Mouse (Mus musculus): ENCODE data around the gene Bcl11b. TPM values are rescaled to one million over a fixed set of nuclear protein-coding genes. Genes with fewer than 3 reads are reported as not detected.

Gene Bcl11b
- polyA plus RNA-seq (2012; rRNA removed), result 23.9 and 27.2 TPM in 2 replicates

DNA sequence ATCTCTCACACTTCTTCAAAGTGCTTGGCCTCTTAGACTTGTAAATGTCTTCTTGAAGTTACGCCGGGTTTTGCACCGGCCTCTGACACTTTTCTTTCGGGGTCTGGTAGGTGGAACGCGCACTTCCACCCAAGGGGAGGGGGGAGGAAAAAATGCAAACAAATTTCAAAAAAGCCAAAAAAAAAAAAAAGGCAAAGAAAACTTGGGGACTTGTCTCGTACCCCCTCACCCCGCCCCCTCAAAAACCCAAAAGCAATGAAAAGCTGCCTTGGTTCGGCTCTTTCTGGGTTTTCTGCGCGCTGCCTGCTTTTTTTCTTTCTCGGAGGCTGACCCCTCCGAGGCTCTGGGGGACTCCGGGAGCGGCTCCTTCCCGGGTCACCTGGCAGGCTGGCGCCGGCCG, at the start of gene Bcl11b:
TSS of gene Bcl11b (minus strand) at position 120 of the 400 bp plus-strand sequence.
- no peak for TF ChIP-seq POLR2A (IDR thresholded peaks at IDR 0.05; ENCODE audit: extremely low read depth, insufficient read depth, low read length)
- no peak for TF ChIP-seq CTCF (IDR thresholded peaks at IDR 0.05; ENCODE audit: extremely low read depth, insufficient read depth, low read length)
- Histone ChIP-seq H3K4me1 (ENCODE audit: control insufficient read depth, insufficient read depth, low read length) (peaks cover 4% of the 10 kb centered on the region; the same call in 1 of the 2 replicates), H3K27ac (ENCODE audit: insufficient read depth, low read length) (peak within 1 kb of the TSS; percentile 91)

DNA sequence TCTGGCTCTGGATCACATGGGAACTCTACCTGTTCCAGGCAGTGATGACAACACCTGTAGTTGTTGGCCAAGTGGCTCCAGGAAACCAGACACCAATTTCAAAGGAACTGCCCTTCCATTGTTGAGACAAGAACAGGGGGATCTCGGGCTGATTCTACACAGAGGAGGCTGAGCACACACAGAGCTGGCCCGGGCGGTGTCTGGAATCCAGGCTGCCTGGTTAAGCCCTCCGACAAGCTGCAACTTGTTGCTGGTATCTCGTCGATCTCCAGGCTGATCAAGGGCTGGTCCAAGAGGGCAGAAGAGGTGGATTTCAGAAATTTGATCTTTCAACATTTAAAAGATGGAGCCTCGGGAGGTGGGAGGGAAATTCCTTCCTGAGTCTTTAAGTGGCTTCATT, 47.6 kb upstream of the Bcl11b start:
- no peak overlapping the region for H3K4me3 ChIP-seq (ENCODE audit: insufficient read depth, low read length)
- H3K27ac ChIP-seq (ENCODE audit: insufficient read depth, low read length), result no peak overlapping the region
- no peak for TF ChIP-seq CTCF (IDR thresholded peaks at IDR 0.05; ENCODE audit: extremely low read depth, insufficient read depth, low read length)
- no peak for TF ChIP-seq POLR2A (IDR thresholded peaks at IDR 0.05; ENCODE audit: extremely low read depth, insufficient read depth, low read length)
- no peaks in the 10 kb centered on the region for H3K4me1 ChIP-seq (ENCODE audit: control insufficient read depth, insufficient read depth, low read length)

More for the DNA sequence above, at the start of gene Bcl11b:
- H3K4me3 ChIP-seq (ENCODE audit: insufficient read depth, low read length), result peak within 1 kb of the TSS; percentile 61

DNA sequence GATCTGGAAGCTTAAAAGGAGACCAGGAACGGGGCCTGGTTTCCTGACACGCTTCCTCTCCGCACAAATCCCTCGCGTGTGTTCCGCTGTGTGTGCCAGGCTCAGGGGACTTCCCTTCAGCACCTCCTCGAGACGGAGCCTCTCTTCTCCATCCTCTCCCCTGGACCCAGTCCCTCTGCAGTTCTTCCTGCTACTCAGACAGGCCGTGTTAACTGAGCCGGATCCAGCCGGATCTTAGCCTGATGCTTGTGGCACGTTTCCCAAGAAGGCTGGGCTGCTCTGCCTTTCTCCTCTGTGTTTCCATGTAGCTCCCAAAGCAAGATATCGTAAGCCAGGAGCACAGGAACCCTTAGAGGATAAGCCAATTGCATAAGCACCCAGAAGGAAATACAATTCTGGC, 46.2 kb upstream of the Bcl11b start:
- TF ChIP-seq POLR2A (IDR thresholded peaks at IDR 0.05; ENCODE audit: extremely low read depth, insufficient read depth, low read length), result no peak
- TF ChIP-seq CTCF (IDR thresholded peaks at IDR 0.05; ENCODE audit: extremely low read depth, insufficient read depth, low read length), result no peak
- Histone ChIP-seq H3K4me3 (ENCODE audit: insufficient read depth, low read length) (no peak overlapping the region), H3K27ac (ENCODE audit: insufficient read depth, low read length) (no peak overlapping the region), H3K4me1 (ENCODE audit: control insufficient read depth, insufficient read depth, low read length) (no peaks in the 10 kb centered on the region)

DNA sequence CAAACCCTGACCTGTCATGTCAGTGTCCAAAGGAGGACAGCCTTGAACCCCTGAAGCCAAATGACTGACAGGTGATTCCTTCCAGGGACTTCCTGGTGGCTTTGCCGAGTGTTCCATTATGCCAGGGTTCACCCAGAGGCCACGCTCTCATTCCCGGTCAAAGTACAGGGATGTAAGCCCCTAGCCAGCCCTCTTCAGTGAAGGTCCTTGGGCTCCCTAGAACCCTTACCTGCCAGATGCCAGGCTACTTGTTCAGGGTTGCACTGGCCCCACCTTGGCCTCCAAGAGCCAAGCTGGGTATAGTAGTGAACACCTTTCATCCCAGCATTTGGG, 38.8 kb upstream of the Bcl11b start:
- Histone ChIP-seq H3K4me3 (ENCODE audit: insufficient read depth, low read length) (no peak overlapping the region), H3K27ac (ENCODE audit: insufficient read depth, low read length) (no peak overlapping the region), H3K4me1 (ENCODE audit: control insufficient read depth, insufficient read depth, low read length) (no peaks in the 10 kb centered on the region)
- TF ChIP-seq CTCF (IDR thresholded peaks at IDR 0.05; ENCODE audit: extremely low read depth, insufficient read depth, low read length), result no peak
- TF ChIP-seq POLR2A (IDR thresholded peaks at IDR 0.05; ENCODE audit: extremely low read depth, insufficient read depth, low read length), result no peak

DNA sequence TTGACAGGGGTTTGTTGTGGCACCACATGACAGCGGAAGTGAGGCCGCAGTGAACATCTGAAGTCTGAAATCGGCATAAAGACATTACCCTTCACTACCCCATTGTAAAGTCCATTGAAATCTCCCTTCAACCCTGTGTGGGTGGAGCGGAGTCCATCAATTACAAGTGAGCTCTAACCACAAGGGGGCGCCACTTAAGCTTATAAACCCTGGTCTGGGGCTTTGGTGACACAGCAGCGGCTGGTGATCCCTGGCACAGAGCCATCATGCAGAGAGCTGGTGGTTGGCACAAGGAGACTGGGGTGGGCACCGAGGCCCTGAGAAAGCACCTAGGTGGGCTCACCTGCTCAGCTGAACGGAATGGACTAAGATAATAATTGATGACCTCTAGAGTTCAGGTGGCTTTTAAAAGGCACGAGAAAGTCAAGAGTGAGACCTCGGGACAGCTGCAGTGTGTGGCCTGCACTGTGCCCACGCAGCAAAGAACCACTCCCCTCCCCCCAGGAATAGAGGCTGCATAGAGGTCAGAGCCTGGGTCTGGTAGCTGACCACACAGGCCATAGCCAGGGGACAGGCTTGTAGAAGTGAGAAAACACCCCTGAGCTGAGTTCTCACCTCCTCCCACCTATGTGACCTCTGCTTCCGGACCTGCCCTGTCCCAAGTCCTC, 38.3 kb upstream of the Bcl11b start:
- Histone ChIP-seq H3K27ac (ENCODE audit: insufficient read depth, low read length) (no peak overlapping the region), H3K4me1 (ENCODE audit: control insufficient read depth, insufficient read depth, low read length) (no peaks in the 10 kb centered on the region)
- TF ChIP-seq CTCF (IDR thresholded peaks at IDR 0.05; ENCODE audit: extremely low read depth, insufficient read depth, low read length) (peak; percentile 45), POLR2A (IDR thresholded peaks at IDR 0.05; ENCODE audit: extremely low read depth, insufficient read depth, low read length) (no peak)

DNA sequence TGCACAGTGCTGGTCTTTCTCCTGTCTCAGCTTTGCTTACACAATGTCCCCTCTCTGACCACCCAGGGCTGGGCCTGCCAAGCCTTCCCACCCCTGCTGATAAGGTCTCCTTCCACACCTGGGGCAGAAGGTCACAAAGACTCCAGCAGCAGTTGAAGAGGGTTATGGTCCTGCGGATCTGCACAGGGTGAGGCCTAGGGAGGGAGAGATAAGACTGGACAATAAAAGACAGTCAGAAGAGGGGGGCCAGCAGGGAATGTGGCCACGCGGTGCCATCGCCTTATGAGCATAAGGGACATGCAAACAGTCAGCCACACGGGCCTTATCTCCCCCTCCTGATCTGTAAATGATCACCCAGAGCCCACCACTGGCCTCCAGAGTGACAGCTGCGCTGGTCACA, 34.0 kb upstream of the Bcl11b start:
- no peak for TF ChIP-seq CTCF (IDR thresholded peaks at IDR 0.05; ENCODE audit: extremely low read depth, insufficient read depth, low read length)
- TF ChIP-seq POLR2A (IDR thresholded peaks at IDR 0.05; ENCODE audit: extremely low read depth, insufficient read depth, low read length), result no peak
- H3K4me3 ChIP-seq (ENCODE audit: insufficient read depth, low read length), result no peak overlapping the region
- no peak overlapping the region for H3K27ac ChIP-seq (ENCODE audit: insufficient read depth, low read length)
- H3K4me1 ChIP-seq (ENCODE audit: control insufficient read depth, insufficient read depth, low read length), result no peaks in the 10 kb centered on the region

More for the DNA sequence above, 38.3 kb upstream of the Bcl11b start:
- no peak overlapping the region for H3K4me3 ChIP-seq (ENCODE audit: insufficient read depth, low read length)

DNA sequence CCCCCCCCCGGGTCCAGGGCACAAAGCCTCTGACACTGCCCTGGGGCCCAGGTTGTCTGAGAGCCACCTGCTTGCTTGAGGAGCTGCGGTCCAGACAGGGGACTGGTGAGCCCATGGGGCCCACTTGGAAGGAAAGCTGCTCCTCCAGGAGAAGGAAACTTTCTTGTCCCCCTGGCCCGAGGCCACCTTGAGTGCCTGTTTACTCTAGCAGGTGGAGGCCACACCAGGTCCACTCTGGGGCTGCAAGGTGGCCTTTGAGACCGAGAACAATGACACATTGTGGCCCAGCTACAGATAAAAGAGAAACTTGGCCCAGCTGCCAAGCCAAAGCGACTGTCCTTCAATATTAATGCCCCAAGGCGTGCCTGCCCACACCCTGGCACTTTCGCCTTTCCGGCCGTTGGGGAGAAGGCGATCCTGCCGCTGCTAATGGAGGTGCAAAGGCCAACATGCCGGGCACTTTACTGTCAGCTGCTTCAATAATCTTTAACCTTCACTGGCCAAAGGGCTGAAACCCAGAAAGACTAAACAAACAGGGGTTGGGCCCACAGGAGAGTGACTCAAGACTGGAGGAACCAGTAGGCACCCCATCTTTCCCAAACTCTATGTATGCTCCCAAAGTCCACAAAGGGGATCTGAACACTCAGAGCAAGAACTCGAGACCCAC, 32.1 kb upstream of the Bcl11b start:
- Histone ChIP-seq H3K4me3 (ENCODE audit: insufficient read depth, low read length) (no peak overlapping the region), H3K4me1 (ENCODE audit: control insufficient read depth, insufficient read depth, low read length) (no peaks in the 10 kb centered on the region), H3K27ac (ENCODE audit: insufficient read depth, low read length) (no peak overlapping the region)
- no peak for TF ChIP-seq CTCF (IDR thresholded peaks at IDR 0.05; ENCODE audit: extremely low read depth, insufficient read depth, low read length)
- no peak for TF ChIP-seq POLR2A (IDR thresholded peaks at IDR 0.05; ENCODE audit: extremely low read depth, insufficient read depth, low read length)

DNA sequence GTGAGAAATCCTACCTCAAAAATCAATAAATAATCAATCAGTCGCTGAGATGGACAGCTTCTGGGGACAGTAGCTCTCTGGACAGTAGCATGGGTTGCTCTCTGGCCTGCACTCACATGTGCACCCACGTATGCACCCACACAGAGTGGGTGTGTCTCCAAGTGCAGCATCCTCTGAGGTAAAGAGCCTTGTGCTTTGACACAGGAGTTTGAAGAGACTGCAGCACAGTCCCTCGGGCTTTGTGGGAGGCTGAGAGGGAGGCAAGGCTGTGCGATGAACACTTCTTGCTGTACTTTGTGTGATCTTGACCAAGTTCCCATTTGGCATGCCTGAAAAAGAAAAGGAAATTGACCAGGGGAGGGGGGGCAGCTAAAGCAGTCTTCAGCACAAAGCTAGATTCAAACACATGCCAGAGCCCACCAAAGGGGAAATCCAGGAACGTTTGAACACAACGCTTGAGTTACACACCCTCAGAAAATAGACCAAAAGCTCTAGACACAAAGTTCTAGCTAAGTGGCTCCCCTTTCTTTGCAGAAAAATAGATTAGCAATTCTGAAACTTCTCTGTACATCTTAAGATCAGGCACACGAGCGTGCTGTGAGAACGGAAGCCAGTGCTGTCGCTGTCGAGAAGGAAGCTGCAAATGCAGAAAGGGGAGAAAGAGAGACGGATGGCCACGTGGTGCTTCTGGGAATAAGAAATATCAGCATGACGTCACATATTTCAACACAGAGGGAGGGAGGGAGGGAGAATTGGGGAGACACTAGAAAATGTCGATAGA, 19.6 kb upstream of the Bcl11b start:
- TF ChIP-seq CTCF (IDR thresholded peaks at IDR 0.05; ENCODE audit: extremely low read depth, insufficient read depth, low read length) (no peak), POLR2A (IDR thresholded peaks at IDR 0.05; ENCODE audit: extremely low read depth, insufficient read depth, low read length) (0 out of 2 replicates have a peak, but pooled peaks have one; percentile 43)
- Histone ChIP-seq H3K27ac (ENCODE audit: insufficient read depth, low read length) (no peak overlapping the region), H3K4me1 (ENCODE audit: control insufficient read depth, insufficient read depth, low read length) (no peaks in the 10 kb centered on the region; the same call in 1 of the 2 replicates), H3K4me3 (ENCODE audit: insufficient read depth, low read length) (no peak overlapping the region)

DNA sequence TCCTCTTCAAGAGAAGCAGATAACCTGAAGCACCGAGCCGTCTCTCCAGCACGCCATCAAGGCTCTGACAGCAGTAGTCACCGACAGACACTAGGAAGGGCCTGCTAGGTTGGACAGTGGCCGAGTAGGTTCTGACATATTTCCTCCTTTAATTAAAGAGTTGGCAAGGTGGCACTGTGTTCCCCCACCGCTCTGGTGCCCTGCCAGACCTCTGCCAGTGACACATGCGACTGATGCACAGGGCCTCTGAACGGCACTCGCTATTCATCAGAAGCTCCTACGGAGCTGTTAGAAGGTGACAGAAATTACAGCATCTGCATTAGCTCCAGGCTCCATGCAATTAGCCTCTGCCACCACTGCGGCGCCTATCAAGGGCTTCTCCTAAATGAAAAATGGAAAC, 8.6 kb upstream of the Bcl11b start:
- no peak overlapping the region for H3K27ac ChIP-seq (ENCODE audit: insufficient read depth, low read length)

More for the DNA sequence above, 8.6 kb upstream of the Bcl11b start:
- Histone ChIP-seq H3K4me3 (ENCODE audit: insufficient read depth, low read length) (no peak overlapping the region), H3K4me1 (ENCODE audit: control insufficient read depth, insufficient read depth, low read length) (peaks cover 4% of the 10 kb centered on the region)
- TF ChIP-seq CTCF (IDR thresholded peaks at IDR 0.05; ENCODE audit: extremely low read depth, insufficient read depth, low read length) (no peak), POLR2A (IDR thresholded peaks at IDR 0.05; ENCODE audit: extremely low read depth, insufficient read depth, low read length) (no peak)
